Mouse (Mus musculus) liver, postnatal 0 days (tissue): ENCODE data around the gene Slc39a11.

Experiments
- CTCF ChIP-seq: sonication (generic); IDR thresholded peaks from 2 replicates; pipeline ENCODE4 v1.5.1; 2016; ENCODE audit warnings: antibody characterized with exemption, low read depth
- EP300 ChIP-seq: IDR thresholded peaks from 2 replicates; pipeline ENCODE4 v1.6.1; 2016; ENCODE audit warnings: antibody characterized with exemption, low read depth, mild to moderate bottlenecking

DNA sequence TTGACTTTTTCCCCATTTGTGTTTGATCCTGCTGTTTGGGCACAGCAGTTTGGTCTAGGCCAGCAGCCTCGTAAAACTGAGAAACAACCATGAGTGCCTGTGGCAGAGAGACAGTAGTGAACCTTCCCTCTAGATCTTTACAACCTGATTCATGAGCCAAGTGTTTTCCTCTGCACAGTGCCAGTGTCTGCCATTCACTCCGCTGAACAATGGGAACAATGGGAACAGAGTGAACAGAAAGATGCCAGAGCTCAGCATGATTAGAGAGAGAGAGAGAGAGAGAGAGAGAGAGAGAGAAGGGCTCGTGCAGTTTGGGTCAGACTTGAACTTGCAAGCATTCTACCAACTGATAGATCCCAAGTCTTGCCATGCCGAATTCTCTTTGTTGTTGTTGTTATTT, 199.2 kb downstream of the Slc39a11 start:
- TF ChIP-seq EP300 (no peak), CTCF (no peak)
